Mouse (Mus musculus): Measurements from ENCODE around the gene Ppp1r9a. TPM values are rescaled to one million over a fixed set of nuclear protein-coding genes. Genes with fewer than 3 reads are reported as not detected.

Gene Ppp1r9a
- polyA plus RNA-seq, 2 experiments: 2.6 to 3.0 TPM

DNA sequence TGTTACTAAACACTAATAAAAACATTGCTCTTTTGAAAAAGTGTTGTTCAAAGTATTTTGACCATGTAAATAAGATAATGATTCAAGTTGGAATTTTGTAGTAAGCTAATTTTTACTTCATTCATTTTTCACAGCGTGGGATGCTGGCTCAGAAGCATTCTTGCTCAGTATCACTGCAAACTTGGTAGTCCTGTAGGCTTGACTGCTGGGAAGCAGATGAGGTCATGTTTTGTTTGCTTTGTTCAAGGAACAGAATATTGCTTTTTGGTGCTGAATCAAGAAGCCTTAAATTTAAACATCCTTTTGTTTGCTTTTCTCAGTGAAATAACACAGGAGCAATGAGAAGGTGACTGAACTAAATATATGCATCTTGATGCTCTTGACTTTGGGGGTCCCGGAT lies 136.6 kb downstream of the Ppp1r9a start:
- WGBS (ENCODE audit: insufficient replicate concordance): 42% methylated on average over 2 of the region's 2 CpGs
- Histone ChIP-seq H3K27ac (no peak overlapping the region), H3K27me3 (ENCODE audit: control insufficient read depth, insufficient read depth, low read length) (no peaks in the 10 kb centered on the region), H3K36me3 (replicated peaks; ENCODE audit: control insufficient read depth, insufficient read depth, low read depth) (no peaks in the 10 kb centered on the region), H3K9me3 (ENCODE audit: control insufficient read depth, low read length) (no peaks in the 10 kb centered on the region), H3K4me1 (replicated peaks; ENCODE audit: control insufficient read depth in 2 of 2, insufficient read depth in 2 of 2, low read length in 1 of 2) (no peaks in the 10 kb centered on the region), H3K4me2 (ENCODE audit: low read depth) (no peak overlapping the region), H3K4me3 (ENCODE audit: insufficient read depth in 1 of 2, low read depth in 2 of 2, low read length in 2 of 2) (no peak overlapping the region), H3K9ac (replicated peaks) (no peak overlapping the region)
- no peak for TF ChIP-seq EP300 (IDR thresholded peaks at IDR 0.05; ENCODE audit: low read depth)
- TF ChIP-seq CTCF (IDR thresholded peaks at IDR 0.05; ENCODE audit: low read depth): no peak
- no peak for DNase-seq (ENCODE audit: low read depth in 3 of 3, low spot score in 3 of 3)
- no peak for ATAC-seq (ENCODE audit: insufficient read depth)

GRCm38 (mm10) chr6:5045854-5046253 lies 143.1 kb downstream of the Ppp1r9a start:
- 78% methylated on average over 6 of the region's 6 CpGs for WGBS (ENCODE audit: insufficient replicate concordance)
- no peak overlapping the region for H3K27ac ChIP-seq
- DNase-seq (ENCODE audit: low read depth in 3 of 3, low spot score in 3 of 3) (no peak), ATAC-seq (ENCODE audit: insufficient read depth) (no peak)
- no peaks in the 10 kb centered on the region for H3K9me3 ChIP-seq (ENCODE audit: control insufficient read depth, low read length)
- H3K4me2 ChIP-seq (ENCODE audit: low read depth): no peak overlapping the region
- no peak overlapping the region for H3K4me3 ChIP-seq (ENCODE audit: insufficient read depth in 1 of 2, low read depth in 2 of 2, low read length in 2 of 2)
- no peak for TF ChIP-seq CTCF (IDR thresholded peaks at IDR 0.05; ENCODE audit: low read depth)
- TF ChIP-seq EP300 (IDR thresholded peaks at IDR 0.05; ENCODE audit: low read depth): no peak
- H3K4me1 ChIP-seq (replicated peaks; ENCODE audit: control insufficient read depth in 2 of 2, insufficient read depth in 2 of 2, low read length in 1 of 2): no peaks in the 10 kb centered on the region
- no peak overlapping the region for H3K9ac ChIP-seq (replicated peaks)
- H3K36me3 ChIP-seq (replicated peaks; ENCODE audit: control insufficient read depth, insufficient read depth, low read depth): no peaks in the 10 kb centered on the region
- H3K27me3 ChIP-seq (ENCODE audit: control insufficient read depth, insufficient read depth, low read length): no peaks in the 10 kb centered on the region

DNA sequence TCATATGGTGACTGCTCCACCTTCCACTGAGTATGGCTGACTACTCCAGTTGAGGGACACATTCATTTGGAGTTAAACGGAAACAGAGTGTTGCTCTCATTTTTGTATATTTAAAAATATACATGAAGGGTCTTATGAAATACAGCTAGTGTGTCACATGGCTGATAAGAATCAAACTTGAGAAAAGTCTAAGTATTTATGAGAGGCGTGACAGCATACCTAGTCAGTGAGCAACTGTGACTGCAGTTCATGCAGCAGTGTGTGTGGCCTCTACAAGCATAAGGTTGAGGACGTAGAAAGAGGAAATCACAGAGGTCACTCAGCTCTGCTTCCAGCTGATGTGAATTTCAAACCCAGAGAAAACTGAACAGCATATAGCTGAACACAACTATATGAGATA lies 145.3 kb downstream of the Ppp1r9a start:
- WGBS (ENCODE audit: insufficient replicate concordance): 60% methylated on average over 3 of the region's 3 CpGs
- no peak overlapping the region for H3K4me3 ChIP-seq (ENCODE audit: insufficient read depth in 1 of 2, low read depth in 2 of 2, low read length in 2 of 2)
- H3K27ac ChIP-seq: no peak overlapping the region
- H3K9me3 ChIP-seq (ENCODE audit: control insufficient read depth, low read length): no peaks in the 10 kb centered on the region
- ATAC-seq (ENCODE audit: insufficient read depth) (no peak), DNase-seq (ENCODE audit: low read depth in 3 of 3, low spot score in 3 of 3) (no peak)
- no peak overlapping the region for H3K4me2 ChIP-seq (ENCODE audit: low read depth)
- no peak for TF ChIP-seq EP300 (IDR thresholded peaks at IDR 0.05; ENCODE audit: low read depth)
- no peak for TF ChIP-seq CTCF (IDR thresholded peaks at IDR 0.05; ENCODE audit: low read depth)
- H3K36me3 ChIP-seq (replicated peaks; ENCODE audit: control insufficient read depth, insufficient read depth, low read depth): no peaks in the 10 kb centered on the region
- H3K4me1 ChIP-seq (replicated peaks; ENCODE audit: control insufficient read depth in 2 of 2, insufficient read depth in 2 of 2, low read length in 1 of 2): 0 out of 4 replicates have a peak, but pooled peaks cover 0 to 2% of the 10 kb centered on the region in 2 experiments
- H3K9ac ChIP-seq (replicated peaks): no peak overlapping the region
- H3K27me3 ChIP-seq (ENCODE audit: control insufficient read depth, insufficient read depth, low read length): no peaks in the 10 kb centered on the region

- H3K9me3 ChIP-seq (ENCODE audit: control insufficient read depth, low read length): no peaks in the 10 kb centered on the region
- TF ChIP-seq EP300 (IDR thresholded peaks at IDR 0.05; ENCODE audit: low read depth) (no peak), CTCF (IDR thresholded peaks at IDR 0.05; ENCODE audit: low read depth) (no peak)
- H3K9ac ChIP-seq (replicated peaks): no peak overlapping the region
- H3K27me3 ChIP-seq (ENCODE audit: control insufficient read depth, insufficient read depth, low read length): no peaks in the 10 kb centered on the region
- H3K36me3 ChIP-seq (replicated peaks; ENCODE audit: control insufficient read depth, insufficient read depth, low read depth): no peaks in the 10 kb centered on the region
- no peak overlapping the region for H3K4me2 ChIP-seq (ENCODE audit: low read depth)
- ATAC-seq (ENCODE audit: insufficient read depth) (no peak), DNase-seq (ENCODE audit: low read depth in 3 of 3, low spot score in 3 of 3) (no peak)
- H3K4me3 ChIP-seq (ENCODE audit: insufficient read depth in 1 of 2, low read depth in 2 of 2, low read length in 2 of 2): no peak overlapping the region
- no peak overlapping the region for H3K27ac ChIP-seq
- WGBS (ENCODE audit: insufficient replicate concordance): 16% methylated on average over 2 of the region's 2 CpGs
- H3K4me1 ChIP-seq (replicated peaks; ENCODE audit: control insufficient read depth in 2 of 2, insufficient read depth in 2 of 2, low read length in 1 of 2): 0 out of 4 replicates have a peak, but pooled peaks cover 0 to 2% of the 10 kb centered on the region in 2 experiments
Measured at GRCm38 (mm10) chr6:5052309-5052708, 149.6 kb downstream of the Ppp1r9a start.

DNA sequence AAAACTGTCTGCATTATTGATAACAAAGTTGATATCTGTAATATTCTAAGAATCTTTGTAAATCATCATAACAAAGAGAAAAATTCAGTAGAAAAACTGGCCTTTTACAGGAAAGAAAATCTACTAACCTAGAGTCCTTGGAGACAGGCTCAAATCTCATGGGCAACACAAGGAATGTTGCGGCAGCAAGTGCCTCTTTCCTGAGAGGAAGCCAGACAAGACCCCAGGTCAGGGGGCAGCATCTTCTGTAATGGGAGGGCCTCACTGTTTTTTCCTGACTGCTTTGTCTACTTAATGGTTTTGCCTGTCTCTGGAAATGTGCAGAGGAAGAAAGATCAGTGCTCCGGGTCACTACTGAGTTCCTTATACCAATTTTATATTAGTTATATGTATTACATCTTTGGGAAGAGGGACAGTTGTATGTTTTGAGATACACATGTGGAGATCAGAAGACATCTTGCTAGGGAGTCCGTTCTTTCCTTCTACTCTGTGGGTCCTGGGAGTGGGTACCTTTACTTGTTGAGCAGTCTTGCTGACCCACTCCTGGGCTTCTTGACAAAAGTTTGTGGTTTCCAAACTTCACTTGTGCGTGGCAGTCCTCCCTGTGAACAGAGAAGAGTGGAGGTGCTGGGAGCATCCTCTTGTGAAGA lies 151.9 kb downstream of the Ppp1r9a start:
- Histone ChIP-seq H3K4me2 (ENCODE audit: low read depth) (no peak overlapping the region), H3K9me3 (ENCODE audit: control insufficient read depth, low read length) (no peaks in the 10 kb centered on the region)
- WGBS (ENCODE audit: insufficient replicate concordance): 61% methylated on average over 4 of the region's 4 CpGs

More for the DNA sequence above, 151.9 kb downstream of the Ppp1r9a start:
- ATAC-seq (ENCODE audit: insufficient read depth) (no peak), DNase-seq (ENCODE audit: low read depth in 3 of 3, low spot score in 3 of 3) (no peak)
- Histone ChIP-seq H3K27ac (no peak overlapping the region), H3K9ac (replicated peaks) (no peak overlapping the region), H3K4me3 (ENCODE audit: insufficient read depth in 1 of 2, low read depth in 2 of 2, low read length in 2 of 2) (no peak overlapping the region), H3K4me1 (replicated peaks; ENCODE audit: control insufficient read depth in 2 of 2, insufficient read depth in 2 of 2, low read length in 1 of 2) (0 out of 4 replicates have a peak, but pooled peaks cover 0 to 2% of the 10 kb centered on the region in 2 experiments), H3K36me3 (replicated peaks; ENCODE audit: control insufficient read depth, insufficient read depth, low read depth) (no peaks in the 10 kb centered on the region), H3K27me3 (ENCODE audit: control insufficient read depth, insufficient read depth, low read length) (no peaks in the 10 kb centered on the region)
- no peak for TF ChIP-seq EP300 (IDR thresholded peaks at IDR 0.05; ENCODE audit: low read depth)
